Mouse (Mus musculus) embryonic facial prominence, embryonic 12.5 days (tissue): ENCODE data around the gene Jam3. TPM values are rescaled to one million over a fixed set of nuclear protein-coding genes. Genes with fewer than 3 reads are reported as not detected.
A peak's percentile ranks its signal among the peaks of the same experiment; 100 is the strongest.

ENCODE experiments used
- ATAC-seq: fragments of 200-750 bp; cut with Nextera tagmentation; 2 replicates; pipeline ENCODE4 v1.8.0; 2017; ENCODE audit not compliant: insufficient number of reproducible peaks, insufficient read depth, low FRiP score, low TSS enrichment
- H3K27ac ChIP-seq: fragments of 300-500 bp; sonication (generic); 2 replicates; pipeline ENCODE4 v1.5.1; 2016; ENCODE audit warnings: mild to moderate bottlenecking
- H3K27me3 ChIP-seq: fragments of 300-500 bp; sonication (generic); 2 replicates; pipeline ENCODE4 v1.6.1; 2016; ENCODE audit warnings: mild to moderate bottlenecking, moderate library complexity
- H3K36me3 ChIP-seq: fragments of 300-500 bp; sonication (generic); 2 replicates; pipeline ENCODE4 v1.6.1; 2016; ENCODE audit warnings: mild to moderate bottlenecking
- H3K4me1 ChIP-seq: fragments of 300-500 bp; sonication (generic); 2 replicates; pipeline ENCODE4 v1.6.1; 2016
- H3K4me2 ChIP-seq: fragments of 300-500 bp; sonication (generic); replicated peaks from 2 replicates; pipeline ENCODE4 v1.6.1; 2016; ENCODE audit warnings: mild to moderate bottlenecking, moderate library complexity
- H3K4me3 ChIP-seq: fragments of 300-500 bp; sonication (generic); 2 replicates; pipeline ENCODE4 v1.5.1; 2016; ENCODE audit warnings: mild to moderate bottlenecking
- H3K9ac ChIP-seq: fragments of 300-500 bp; sonication (generic); 2 replicates; pipeline ENCODE4 v1.6.1; 2016; ENCODE audit warnings: mild to moderate bottlenecking, moderate library complexity
- H3K9me3 ChIP-seq: fragments of 300-500 bp; sonication (generic); 2 replicates; pipeline ENCODE4 v1.6.1; 2016; ENCODE audit warnings: mild to moderate bottlenecking, moderate library complexity
- WGBS: fragments of 180-500 bp; shearing (Covaris S2); methylation state at CpG from one replicate; pipeline ENCODE4 v1.1.7; 2016; 5-methylcytosine and 5-hydroxymethylcytosine counted together
- polyA plus RNA-seq: library from polyadenylated mRNA; unstranded; fragments of >200 nt; fragmentation: Nextera tagmentation; extraction: Ambion mirVana; gene quantifications from 2 replicates; pipeline ENCODE4 v1.2.1, GENCODE M21; 2016

Jam3 gene
- polyA plus RNA-seq, result 111 and 120 TPM in 2 replicates

GRCm38 (mm10) chr9:27154763-27155530 is at the start of gene Jam3:
TSS of gene Jam3 (minus strand) at chr9:27155421.
- Histone ChIP-seq H3K27me3 (no peaks in the 10 kb centered on the region), H3K4me2 (peak within 1 kb of the TSS; percentile 72), H3K9me3 (no peaks in the 10 kb centered on the region), H3K4me1 (peaks cover 16% of the 10 kb centered on the region), H3K27ac (peak within 1 kb of the TSS; percentile 87), H3K36me3 (no peaks in the 10 kb centered on the region), H3K9ac (peak within 1 kb of the TSS; percentile 80), H3K4me3 (peak within 1 kb of the TSS; percentile 80)
- WGBS, result under 1% methylated on average over 58 of the region's 58 CpGs
- peak; percentile 96 for ATAC-seq

- Histone ChIP-seq H3K9me3 (no peaks in the 10 kb centered on the region), H3K4me1 (peaks cover 8% of the 10 kb centered on the region; the same call in 1 of the 2 replicates), H3K4me3 (no peak overlapping the region), H3K36me3 (no peaks in the 10 kb centered on the region), H3K9ac (no peak overlapping the region), H3K27me3 (no peaks in the 10 kb centered on the region), H3K4me2 (no peak overlapping the region), H3K27ac (no peak overlapping the region)
- ATAC-seq, result no peak
- 81% methylated on average over 6 of the region's 6 CpGs for WGBS
Observed at GRCm38 (mm10) chr9:27204201-27204600, 49.0 kb upstream of the Jam3 start.

- Histone ChIP-seq H3K27me3 (no peaks in the 10 kb centered on the region), H3K9me3 (no peaks in the 10 kb centered on the region), H3K4me3 (no peak overlapping the region), H3K36me3 (no peaks in the 10 kb centered on the region), H3K4me2 (no peak overlapping the region), H3K4me1 (peaks cover 8% of the 10 kb centered on the region; the same call in 1 of the 2 replicates), H3K27ac (no peak overlapping the region), H3K9ac (no peak overlapping the region)
- 14% methylated on average over 2 of the region's 2 CpGs for whole genome bisulfite sequencing
- peak; percentile 89 for ATAC-seq
Observed at GRCm38 (mm10) chr9:27203134-27203533, 47.9 kb upstream of the Jam3 start.

- Histone ChIP-seq H3K4me3 (no peak overlapping the region), H3K4me1 (peaks cover 8% of the 10 kb centered on the region; the same call in 1 of the 2 replicates), H3K9me3 (no peaks in the 10 kb centered on the region), H3K36me3 (no peaks in the 10 kb centered on the region), H3K4me2 (no peak overlapping the region), H3K27me3 (no peaks in the 10 kb centered on the region), H3K27ac (no peak overlapping the region), H3K9ac (no peak overlapping the region)
- no peak for ATAC-seq
- 71% methylated on average over 8 of the region's 8 CpGs for WGBS
Observed at GRCm38 (mm10) chr9:27201472-27202219, 46.4 kb upstream of the Jam3 start.

GRCm38 (mm10) chr9:27193592-27194080 is 38.4 kb upstream of the Jam3 start:
- no peaks in the 10 kb centered on the region for H3K27me3 ChIP-seq
- ATAC-seq, result no peak
- no peaks in the 10 kb centered on the region for H3K36me3 ChIP-seq
- WGBS, result 80% methylated on average over 5 of the region's 6 CpGs
- H3K4me1 ChIP-seq, result peaks cover 23% of the 10 kb centered on the region
- H3K4me2 ChIP-seq, result no peak overlapping the region
- H3K4me3 ChIP-seq, result no peak overlapping the region
- no peak overlapping the region for H3K9ac ChIP-seq
- H3K27ac ChIP-seq, result no peak overlapping the region
- no peaks in the 10 kb centered on the region for H3K9me3 ChIP-seq

- Histone ChIP-seq H3K4me2 (no peak overlapping the region), H3K27ac (no peak overlapping the region), H3K4me3 (no peak overlapping the region), H3K4me1 (peaks cover 23% of the 10 kb centered on the region), H3K9ac (0 out of 2 replicates have a peak overlapping the region, but pooled peaks have one; percentile 1), H3K27me3 (no peaks in the 10 kb centered on the region), H3K9me3 (no peaks in the 10 kb centered on the region), H3K36me3 (no peaks in the 10 kb centered on the region)
- no peak for ATAC-seq
- WGBS, result 55% methylated on average over 10 of the region's 10 CpGs
Observed at GRCm38 (mm10) chr9:27192761-27193591, 37.8 kb upstream of the Jam3 start.

- WGBS, result 8% methylated on average over 14 of the region's 14 CpGs
- H3K9ac ChIP-seq, result peak overlapping the region; percentile 32
Observed at GRCm38 (mm10) chr9:27192001-27192760, 37.0 kb upstream of the Jam3 start.

GRCm38 (mm10) chr9:27191501-27191981 is 36.3 kb upstream of the Jam3 start:
- Histone ChIP-seq H3K27ac (peak overlapping the region; percentile 81), H3K4me3 (peak overlapping the region; percentile 24), H3K9me3 (no peaks in the 10 kb centered on the region), H3K27me3 (no peaks in the 10 kb centered on the region), H3K4me2 (peak overlapping the region; percentile 62), H3K4me1 (peaks cover 23% of the 10 kb centered on the region), H3K9ac (peak overlapping the region; percentile 32), H3K36me3 (no peaks in the 10 kb centered on the region)
- peak; percentile 67 for ATAC-seq
- WGBS, result 5% methylated on average over 7 of the region's 7 CpGs

More at GRCm38 (mm10) chr9:27192001-27192760, 37.0 kb upstream of the Jam3 start:
- H3K27ac ChIP-seq, result peak overlapping the region; percentile 81
- H3K27me3 ChIP-seq, result no peaks in the 10 kb centered on the region
- ATAC-seq, result peak; percentile 86
- no peaks in the 10 kb centered on the region for H3K9me3 ChIP-seq
- peak overlapping the region; percentile 24 for H3K4me3 ChIP-seq
- H3K4me2 ChIP-seq, result peak overlapping the region; percentile 62
- peaks cover 23% of the 10 kb centered on the region for H3K4me1 ChIP-seq
- no peaks in the 10 kb centered on the region for H3K36me3 ChIP-seq

GRCm38 (mm10) chr9:27190461-27190860 is 35.2 kb upstream of the Jam3 start:
- no peak overlapping the region for H3K4me2 ChIP-seq
- no peak overlapping the region for H3K27ac ChIP-seq
- no peaks in the 10 kb centered on the region for H3K9me3 ChIP-seq
- H3K4me3 ChIP-seq, result no peak overlapping the region
- no peak for ATAC-seq
- H3K27me3 ChIP-seq, result no peaks in the 10 kb centered on the region
- H3K4me1 ChIP-seq, result peaks cover 23% of the 10 kb centered on the region
- no peaks in the 10 kb centered on the region for H3K36me3 ChIP-seq
- H3K9ac ChIP-seq, result no peak overlapping the region
- 81% methylated on average over 8 of the region's 8 CpGs for WGBS

- no peak overlapping the region for H3K4me3 ChIP-seq
- no peak overlapping the region for H3K4me2 ChIP-seq
- no peaks in the 10 kb centered on the region for H3K9me3 ChIP-seq
- peaks cover 23% of the 10 kb centered on the region for H3K4me1 ChIP-seq
- no peaks in the 10 kb centered on the region for H3K36me3 ChIP-seq
- no peak overlapping the region for H3K9ac ChIP-seq
- no peaks in the 10 kb centered on the region for H3K27me3 ChIP-seq
- no peak for ATAC-seq
- 57% methylated on average over 2 of the region's 2 CpGs for WGBS
- no peak overlapping the region for H3K27ac ChIP-seq
Observed at GRCm38 (mm10) chr9:27189306-27189705, 34.1 kb upstream of the Jam3 start.
